Mouse (Mus musculus) adrenal gland, postnatal 0 days (tissue): Measurements from ENCODE around the gene Mettl13. TPM values are rescaled to one million over a fixed set of nuclear protein-coding genes. Genes with fewer than 3 reads are reported as not detected.

Source experiments
- polyA plus RNA-seq: library from polyadenylated mRNA; unstranded; fragments of >200 nt; fragmentation: Nextera tagmentation; extraction: Ambion mirVana; gene quantifications from 2 replicates; pipeline ENCODE4 v1.2.1, GENCODE M21; 2015

Mettl13 gene
- polyA plus RNA-seq: 8.1 and 11.7 TPM in 2 replicates

GRCm38 (mm10) chr1:162548016-162548916 is at the start of gene Mettl13:
Gene Mettl13 (minus strand): TSS chr1:162548551.

GRCm38 (mm10) chr1:162570260-162570748 is 22.0 kb upstream of the Mettl13 start, which contains the start of gene Vamp4:
Gene Vamp4 (plus strand): TSS chr1:162570515.

Other genes starting within 250 kb of the Mettl13 start
- 5.1 and 8.6 TPM in 2 replicates for gene Dnm3, start 70.5 kb downstream of the Mettl13 start, polyA plus RNA-seq
- gene Vamp4, start 22.0 kb upstream of the Mettl13 start, polyA plus RNA-seq: 68.1 and 69.5 TPM in 2 replicates
- gene Myoc, start 90.6 kb upstream of the Mettl13 start, polyA plus RNA-seq: 0.74 and 1.5 TPM in 2 replicates
- gene Myocos, start 109.7 kb upstream of the Mettl13 start, polyA plus RNA-seq: not detected in 2 replicates
- 88.4 and 103 TPM in 2 replicates for gene Prrc2c, start 192.0 kb upstream of the Mettl13 start, polyA plus RNA-seq